Mouse (Mus musculus): ENCODE measurements around the gene Anapc11. TPM values are rescaled to one million over a fixed set of nuclear protein-coding genes. Genes with fewer than 3 reads are reported as not detected.

Anapc11 gene
- polyA plus RNA-seq (2012; fragmentation: generic; extraction: Trizol), result 254 TPM
- long read RNA-seq, experiment 1, transcript Anapc11-201 (3 exons, 3,229 nt), result minor isoform, 23 of 132 reads
- long read RNA-seq, experiment 1, transcript Anapc11-202 (3 exons, 962 nt), result major isoform, 84 of 132 reads
- long read RNA-seq, experiment 1, partial matches to known transcripts, result 19 of 132 reads
- long read RNA-seq, experiment 1, other reads (novel, unspliced or antisense), result 6 of 132 reads
- long read RNA-seq, experiment 2, transcript Anapc11-202 (3 exons, 962 nt), result major isoform, 18 of 24 reads
- long read RNA-seq, experiment 2, transcript Anapc11-201 (3 exons, 3,229 nt), result minor isoform, 6 of 24 reads
- long read RNA-seq, experiment 2, partial matches to known transcripts, result 0 of 24 reads
- long read RNA-seq, experiment 2, other reads (novel, unspliced or antisense), result 0 of 24 reads

DNA sequence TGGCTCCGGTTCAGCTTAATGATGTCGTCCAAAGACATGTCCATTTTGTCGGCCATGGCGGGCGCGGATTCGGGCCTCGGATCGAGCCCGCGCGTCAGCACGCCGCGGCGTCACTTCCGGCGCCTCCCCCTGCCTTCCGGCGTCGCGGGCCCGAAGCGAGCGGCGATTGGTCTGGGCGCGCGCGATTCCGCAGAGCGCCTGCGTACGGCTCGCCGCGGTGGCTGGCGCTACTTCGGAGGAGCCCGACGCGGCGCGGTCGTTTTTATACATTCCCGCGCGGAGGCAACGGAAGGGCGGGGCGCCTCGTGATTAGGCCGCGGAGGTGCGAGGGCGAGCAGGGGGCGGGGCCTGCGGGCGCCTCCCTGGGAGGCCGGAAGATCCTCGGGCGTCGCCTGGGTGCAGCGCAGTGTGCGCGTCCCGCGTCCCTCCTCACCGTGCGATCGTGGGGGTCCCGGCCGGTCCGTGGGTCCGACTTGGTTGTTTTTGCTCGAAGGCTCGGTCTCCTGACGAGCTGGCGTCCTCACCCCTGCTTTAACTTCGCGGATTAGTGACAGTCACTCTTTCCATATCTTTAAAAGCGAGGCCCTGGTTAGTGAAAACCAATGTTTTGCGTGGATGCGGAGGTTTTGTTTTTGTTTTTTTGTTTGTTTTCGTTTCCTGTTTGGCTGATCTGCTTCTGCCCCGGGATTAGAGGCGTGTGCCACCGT, at the start of gene Anapc11, which contains the start of gene Alyref:
Gene Anapc11, plus strand, starts transcription at position 139 of the 707 bp plus-strand sequence.
Gene Alyref, minus strand, starts transcription at position 83 of the 707 bp plus-strand sequence.
- H3K79me3 ChIP-seq (ENCODE audit: low read depth), result peaks cover 50% of the 10 kb centered on the region
- peaks cover 75% of the 10 kb centered on the region for H3K36me3 ChIP-seq (ENCODE audit: control insufficient read depth, insufficient read depth)
- H3K4me3 ChIP-seq (ENCODE audit: insufficient read depth, poor library complexity, severe bottlenecking), result peak within 1 kb of the TSS; percentile 92
- TF ChIP-seq MAX (IDR thresholded peaks at IDR 0.05) (peak; percentile 99), CEBPB (IDR thresholded peaks at IDR 0.05; ENCODE audit: low read depth) (no peak), MYOG (IDR thresholded peaks at IDR 0.05; ENCODE audit: control insufficient read depth, extremely low read depth, insufficient read length) (no peak)
- no peaks in the 10 kb centered on the region for H3K27me3 ChIP-seq (ENCODE audit: control insufficient read depth, insufficient read depth, insufficient read length)
- peaks cover 76% of the 10 kb centered on the region for H3K79me2 ChIP-seq (ENCODE audit: control insufficient read depth, insufficient read depth)
- peak within 1 kb of the TSS; percentile 96 for H3ac ChIP-seq (ENCODE audit: control insufficient read depth, insufficient read length, low read depth)

DNA sequence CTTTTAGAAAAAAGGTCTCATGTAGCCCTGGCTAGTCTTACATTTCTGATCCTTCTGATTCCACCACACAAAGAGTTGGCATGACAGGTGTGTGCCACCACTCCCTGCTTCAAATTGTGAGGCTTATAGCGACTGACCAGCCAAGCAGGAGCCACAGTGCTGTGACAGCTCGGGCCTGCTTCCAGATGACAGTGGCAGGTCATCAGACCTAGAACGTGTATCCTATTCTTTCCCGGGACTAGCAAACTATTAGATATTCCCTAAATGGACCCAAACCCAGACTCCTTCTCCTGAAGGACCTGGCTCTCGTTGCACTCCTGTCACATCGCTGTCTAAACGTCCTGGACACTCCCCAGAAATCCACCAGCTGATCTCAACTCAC, 49.4 kb upstream of the Anapc11 start:
- Histone ChIP-seq H3K4me3 (ENCODE audit: insufficient read depth, poor library complexity, severe bottlenecking) (peak overlapping the region; percentile 84), H3ac (ENCODE audit: control insufficient read depth, insufficient read length, low read depth) (peak overlapping the region; percentile 86), H3K79me3 (ENCODE audit: low read depth) (peaks cover 1% of the 10 kb centered on the region), H3K27me3 (ENCODE audit: control insufficient read depth, insufficient read depth, insufficient read length) (no peaks in the 10 kb centered on the region), H3K79me2 (ENCODE audit: control insufficient read depth, insufficient read depth) (peaks cover 27% of the 10 kb centered on the region), H3K36me3 (ENCODE audit: control insufficient read depth, insufficient read depth) (peaks cover 2% of the 10 kb centered on the region)
- TF ChIP-seq CTCF (IDR thresholded peaks at IDR 0.05; ENCODE audit: control insufficient read depth, insufficient read depth, insufficient read length) (no peak), MYOD1 (IDR thresholded peaks at IDR 0.05; ENCODE audit: control insufficient read depth, insufficient read length, low read depth) (no peak), MYOG (IDR thresholded peaks at IDR 0.05; ENCODE audit: control insufficient read depth, extremely low read depth, insufficient read length) (no peak), FOSL1 (IDR thresholded peaks at IDR 0.05; ENCODE audit: insufficient read depth, low read length, poor library complexity, severe bottlenecking) (no peak), CEBPB (IDR thresholded peaks at IDR 0.05; ENCODE audit: low read depth) (no peak), MAX (IDR thresholded peaks at IDR 0.05) (no peak)

DNA sequence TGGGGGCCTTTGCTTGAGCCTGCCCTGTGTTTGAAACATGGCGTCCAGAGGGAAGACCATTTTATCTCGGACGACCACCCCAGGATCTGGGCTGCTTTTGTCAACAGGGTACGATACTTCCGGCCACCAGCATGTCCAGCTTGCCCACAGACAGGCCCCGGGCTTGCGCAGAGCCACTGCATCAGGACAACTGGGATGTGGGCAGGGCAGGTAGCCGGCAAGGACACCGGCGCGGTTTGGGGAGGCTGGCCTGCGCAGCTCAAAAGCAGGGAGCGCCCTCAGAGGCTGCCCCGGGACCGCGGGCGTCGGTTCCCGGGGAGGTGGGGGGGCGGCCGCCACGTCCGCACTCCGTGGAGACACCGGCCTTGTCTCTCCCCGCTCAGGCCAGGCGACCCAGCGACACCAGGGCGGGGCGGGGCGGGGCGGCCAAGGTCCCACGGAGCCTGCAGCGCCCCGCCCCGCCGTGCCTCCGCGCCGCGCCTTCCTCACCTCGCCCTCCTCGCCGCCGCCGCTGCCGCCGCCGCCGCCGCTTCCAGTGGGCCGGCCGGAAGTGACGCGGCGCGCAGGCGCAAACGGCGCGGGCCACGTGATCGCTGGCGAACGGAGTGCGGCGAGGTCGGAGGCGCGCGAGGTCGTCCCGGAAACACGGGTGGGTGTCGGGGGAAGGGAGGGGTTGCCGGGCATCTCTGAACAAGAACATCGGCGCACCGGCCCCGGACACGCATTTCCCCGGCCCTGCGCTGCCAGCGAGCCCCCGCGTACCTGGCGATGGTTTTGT, 48.9 kb upstream of the Anapc11 start, which contains the start of gene Mcrip1:
Gene Mcrip1, minus strand, starts transcription at position 560 of the 778 bp plus-strand sequence.
- peaks cover 27% of the 10 kb centered on the region for H3K79me2 ChIP-seq (ENCODE audit: control insufficient read depth, insufficient read depth)
- peak; percentile 97 for TF ChIP-seq MAX (IDR thresholded peaks at IDR 0.05)
- peak; percentile 82 for TF ChIP-seq USF1 (IDR thresholded peaks at IDR 0.05; ENCODE audit: low read depth)
- TF ChIP-seq MYOG (IDR thresholded peaks at IDR 0.05; ENCODE audit: control insufficient read depth, extremely low read depth, insufficient read length), result no peak
- peaks cover 1% of the 10 kb centered on the region for H3K79me3 ChIP-seq (ENCODE audit: low read depth)
- H3ac ChIP-seq (ENCODE audit: control insufficient read depth, insufficient read length, low read depth), result peak within 1 kb of the TSS; percentile 86
- no peaks in the 10 kb centered on the region for H3K36me3 ChIP-seq (ENCODE audit: control insufficient read depth, insufficient read depth)
- peak within 1 kb of the TSS; percentile 84 for H3K4me3 ChIP-seq (ENCODE audit: insufficient read depth, poor library complexity, severe bottlenecking)
- H3K27me3 ChIP-seq (ENCODE audit: control insufficient read depth, insufficient read depth, insufficient read length), result no peaks in the 10 kb centered on the region

GRCm38 (mm10) chr11:120549986-120550809, 48.0 kb upstream of the Anapc11 start:
- no peaks in the 10 kb centered on the region for H3K36me3 ChIP-seq (ENCODE audit: control insufficient read depth, insufficient read depth)
- H3ac ChIP-seq (ENCODE audit: control insufficient read depth, insufficient read length, low read depth), result peak overlapping the region; percentile 69
- H3K4me3 ChIP-seq (ENCODE audit: insufficient read depth, poor library complexity, severe bottlenecking), result peak overlapping the region; percentile 84
- H3K79me2 ChIP-seq (ENCODE audit: control insufficient read depth, insufficient read depth), result peaks cover 27% of the 10 kb centered on the region
- TF ChIP-seq USF1 (IDR thresholded peaks at IDR 0.05; ENCODE audit: low read depth) (no peak), MYOD1 (IDR thresholded peaks at IDR 0.05; ENCODE audit: control insufficient read depth, insufficient read length, low read depth) (no peak), MYOG (IDR thresholded peaks at IDR 0.05; ENCODE audit: control insufficient read depth, extremely low read depth, insufficient read length) (no peak), CTCF (IDR thresholded peaks at IDR 0.05; ENCODE audit: control insufficient read depth, insufficient read depth, insufficient read length) (no peak), MAX (IDR thresholded peaks at IDR 0.05) (no peak), FOSL1 (IDR thresholded peaks at IDR 0.05; ENCODE audit: insufficient read depth, low read length, poor library complexity, severe bottlenecking) (no peak), CEBPB (IDR thresholded peaks at IDR 0.05; ENCODE audit: low read depth) (no peak)
- peaks cover 1% of the 10 kb centered on the region for H3K79me3 ChIP-seq (ENCODE audit: low read depth)
- no peaks in the 10 kb centered on the region for H3K27me3 ChIP-seq (ENCODE audit: control insufficient read depth, insufficient read depth, insufficient read length)

GRCm38 (mm10) chr11:120550810-120551440, 47.3 kb upstream of the Anapc11 start, which contains the start of gene Ppp1r27:
Gene Ppp1r27 (minus strand): TSS chr11:120551132.
- peaks cover 27% of the 10 kb centered on the region for H3K79me2 ChIP-seq (ENCODE audit: control insufficient read depth, insufficient read depth)
- TF ChIP-seq CTCF (IDR thresholded peaks at IDR 0.05; ENCODE audit: control insufficient read depth, insufficient read depth, insufficient read length), result no peak
- no peak for TF ChIP-seq MAX (IDR thresholded peaks at IDR 0.05)
- TF ChIP-seq MYOD1 (IDR thresholded peaks at IDR 0.05; ENCODE audit: control insufficient read depth, insufficient read length, low read depth), result no peak
- TF ChIP-seq MYOG (IDR thresholded peaks at IDR 0.05; ENCODE audit: control insufficient read depth, extremely low read depth, insufficient read length), result no peak
- no peak for TF ChIP-seq USF1 (IDR thresholded peaks at IDR 0.05; ENCODE audit: low read depth)
- no peak for TF ChIP-seq CEBPB (IDR thresholded peaks at IDR 0.05; ENCODE audit: low read depth)
- no peak for TF ChIP-seq FOSL1 (IDR thresholded peaks at IDR 0.05; ENCODE audit: insufficient read depth, low read length, poor library complexity, severe bottlenecking)
- H3K36me3 ChIP-seq (ENCODE audit: control insufficient read depth, insufficient read depth), result no peaks in the 10 kb centered on the region
- H3ac ChIP-seq (ENCODE audit: control insufficient read depth, insufficient read length, low read depth), result peak within 1 kb of the TSS; percentile 69
- peaks cover 1% of the 10 kb centered on the region for H3K79me3 ChIP-seq (ENCODE audit: low read depth)
- peak within 1 kb of the TSS; percentile 84 for H3K4me3 ChIP-seq (ENCODE audit: insufficient read depth, poor library complexity, severe bottlenecking)
- no peaks in the 10 kb centered on the region for H3K27me3 ChIP-seq (ENCODE audit: control insufficient read depth, insufficient read depth, insufficient read length)

All from C2C12 (cell line).